Mouse (Mus musculus): ENCODE data around the gene 1700028J19Rik.

1700028J19Rik gene

DNA sequence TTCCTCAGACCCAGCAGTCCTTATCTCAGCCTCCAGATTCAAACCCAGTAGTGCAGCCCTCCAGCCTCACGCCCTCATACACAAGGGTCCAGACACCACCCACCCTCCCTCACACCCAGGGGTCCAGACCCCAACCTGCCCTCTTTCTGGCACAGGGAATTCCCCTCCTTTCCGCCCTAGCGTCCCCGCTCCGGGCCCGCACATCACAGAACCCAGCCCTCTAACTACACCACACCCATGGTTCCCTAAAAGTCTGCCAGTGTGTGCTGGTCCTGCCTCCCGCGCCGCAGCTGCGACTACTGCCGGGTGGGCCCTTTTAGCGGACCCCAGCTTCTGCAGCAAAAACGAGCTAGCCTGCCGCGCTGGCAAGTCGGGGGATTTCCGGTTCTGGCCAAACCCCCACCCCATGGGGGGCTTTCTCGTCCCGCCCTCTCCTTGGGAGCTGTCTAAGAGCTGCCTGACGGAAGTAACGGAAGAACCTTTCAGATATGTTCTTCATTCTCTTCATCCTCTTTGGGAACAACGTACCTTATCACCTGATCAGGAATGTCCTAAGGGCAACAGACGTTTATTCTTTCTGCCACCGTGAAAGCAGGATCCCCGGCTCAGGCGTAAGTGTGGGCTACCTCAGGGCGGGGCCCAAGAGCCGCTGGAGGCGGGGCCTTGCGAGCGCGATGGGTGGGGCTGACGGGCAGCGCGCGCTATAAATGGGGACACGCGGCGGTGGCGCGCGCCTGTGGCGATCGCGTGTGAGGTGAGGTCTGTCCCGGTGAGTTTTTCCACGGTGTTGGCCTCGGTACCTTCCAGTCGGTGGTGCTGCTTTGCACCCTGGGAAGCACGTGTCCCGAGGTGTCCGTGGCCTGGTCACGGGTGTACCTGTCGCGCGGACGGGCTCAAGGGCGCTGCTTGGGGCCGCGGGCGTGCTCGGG lies at the start of gene 1700028J19Rik, which contains the start of gene 2410002F23Rik:
Gene 1700028J19Rik (minus strand): TSS at position 641 of the 929 bp plus-strand sequence.
Gene 2410002F23Rik (plus strand): TSS at position 668 of the 929 bp plus-strand sequence.
- peak; percentile 87 for DNase-seq (ENCODE audit: low spot score)

DNA sequence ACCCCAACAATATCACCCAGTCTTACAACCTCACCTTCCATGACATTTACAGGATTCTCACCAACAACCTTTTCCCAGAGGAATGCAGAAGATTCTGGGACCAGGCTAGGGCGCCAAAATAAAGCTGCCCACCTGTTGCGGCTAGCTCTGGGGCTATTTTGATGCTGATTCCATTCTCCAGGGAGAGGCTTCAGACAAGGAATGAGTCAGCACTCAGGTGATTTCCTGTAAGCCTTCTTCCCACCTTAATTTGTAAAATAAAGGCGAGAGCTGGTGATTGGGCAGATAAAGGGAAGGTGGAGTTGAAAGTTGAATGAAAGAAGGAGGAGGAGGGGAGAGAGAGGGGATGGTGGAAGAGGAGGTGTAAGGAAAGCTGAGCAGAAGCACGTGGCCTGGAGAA lies 44.9 kb upstream of the 1700028J19Rik start:
- no peak for DNase-seq (ENCODE audit: low spot score)

GRCm38 (mm10) chr7:44290986-44291385 lies 44.5 kb upstream of the 1700028J19Rik start:
- no peak for DNase-seq (ENCODE audit: low spot score)

GRCm38 (mm10) chr7:44287760-44288159 lies 41.3 kb upstream of the 1700028J19Rik start:
- no peak for DNase-seq (ENCODE audit: low spot score)

GRCm38 (mm10) chr7:44281586-44281985 lies 35.1 kb upstream of the 1700028J19Rik start:
- no peak for DNase-seq (ENCODE audit: low spot score)

DNA sequence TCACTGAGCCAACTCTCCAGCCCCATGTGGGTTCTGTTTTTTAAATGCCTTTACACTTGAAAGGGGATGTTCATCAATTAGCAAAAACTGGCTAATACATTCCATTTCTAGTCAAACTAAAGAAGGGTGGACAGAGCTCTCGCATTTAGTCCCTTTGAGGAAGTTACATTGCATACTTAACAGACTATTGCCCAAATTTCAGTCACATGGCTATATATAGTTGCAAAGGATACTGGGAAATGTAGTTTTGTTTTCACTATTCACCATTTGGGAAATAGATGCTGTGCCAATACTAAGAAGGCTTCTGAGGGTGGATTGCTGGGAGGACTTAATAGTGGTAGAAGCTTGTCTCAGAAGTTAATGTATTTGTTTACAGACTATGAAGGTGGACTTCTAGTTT lies 34.5 kb upstream of the 1700028J19Rik start:
- no peak for DNase-seq (ENCODE audit: low spot score)

DNA sequence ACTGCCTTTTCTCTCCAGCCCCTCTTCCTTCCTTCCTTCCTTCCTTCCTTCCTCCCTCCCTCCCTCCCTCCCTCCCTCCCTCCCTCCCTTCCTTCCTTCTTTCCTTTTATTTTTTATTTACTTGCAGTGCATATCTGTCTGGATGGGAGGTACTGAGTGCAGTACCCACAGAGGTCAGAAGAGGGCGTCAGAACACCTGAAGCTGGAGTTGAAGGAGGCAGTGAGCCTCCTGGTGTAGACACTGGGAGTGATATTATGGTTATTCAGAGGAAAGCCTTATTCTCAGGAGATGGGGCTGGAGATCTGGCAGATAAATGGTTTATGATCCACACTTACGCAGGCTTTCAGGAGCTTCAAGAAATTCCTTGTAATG lies 30.7 kb upstream of the 1700028J19Rik start:
- DNase-seq (ENCODE audit: low spot score), result peak; percentile 19

- no peak for DNase-seq (ENCODE audit: low spot score)
Observed at GRCm38 (mm10) chr7:44276461-44277249, 30.2 kb upstream of the 1700028J19Rik start.

DNA sequence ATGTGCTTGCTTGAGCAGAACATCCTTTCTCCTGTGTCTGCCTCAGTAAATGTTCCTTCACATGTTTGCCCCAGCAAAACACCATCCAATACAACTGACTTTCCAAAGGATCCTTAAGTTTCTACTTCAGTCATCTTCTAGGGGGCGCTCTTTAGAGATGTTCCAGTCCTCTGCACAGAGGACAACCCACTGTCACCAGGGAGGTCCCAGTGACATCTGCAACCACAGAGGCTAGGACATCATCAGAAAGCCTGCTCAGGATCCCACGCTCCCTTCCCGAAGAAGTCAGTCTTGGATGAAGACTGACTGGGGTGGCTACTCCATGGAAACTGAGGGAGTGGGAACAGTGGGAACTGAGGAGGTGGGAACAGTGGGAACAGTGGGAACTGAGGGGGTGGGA lies 29.1 kb upstream of the 1700028J19Rik start:
- DNase-seq (ENCODE audit: low spot score), result no peak

DNA sequence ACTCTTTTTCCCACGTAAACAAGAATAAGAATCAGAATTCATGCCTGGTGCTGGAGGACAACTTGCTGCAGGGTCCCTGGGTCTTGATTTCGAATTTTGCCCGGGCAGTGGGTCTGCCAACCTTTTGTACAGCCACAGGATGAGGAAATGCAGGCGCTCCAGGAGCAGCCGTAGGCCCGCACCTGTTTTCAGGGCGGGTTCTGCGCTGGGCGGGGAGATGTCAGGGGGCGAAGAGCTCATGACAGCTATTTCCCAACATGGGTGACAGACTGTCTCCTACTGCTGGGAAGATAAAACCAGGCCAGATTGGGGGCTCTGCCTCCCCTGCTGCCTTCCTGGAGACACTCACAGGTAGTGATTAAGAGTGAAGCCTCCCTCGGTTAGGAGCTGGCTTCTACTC lies 27.6 kb upstream of the 1700028J19Rik start:
- no peak for DNase-seq (ENCODE audit: low spot score)

DNA sequence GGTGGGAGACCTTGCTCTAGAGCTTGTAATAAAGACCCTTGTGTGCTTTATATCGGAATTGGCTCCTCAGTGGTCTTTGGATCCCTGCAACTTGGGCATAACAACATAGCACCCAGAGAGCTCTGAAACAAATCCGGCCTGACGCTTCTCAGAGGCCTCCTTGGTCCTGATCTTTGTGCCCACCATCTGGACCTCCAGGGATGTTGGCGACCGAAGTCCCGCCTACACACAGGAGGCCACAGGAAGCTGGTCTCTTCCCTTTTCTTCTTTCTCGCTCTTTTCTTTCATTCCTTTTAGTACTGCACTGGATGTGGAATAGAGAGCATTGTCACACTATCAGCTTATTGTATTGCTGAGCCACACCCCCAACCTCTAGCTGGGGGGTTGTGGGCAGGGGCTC lies 27.0 kb upstream of the 1700028J19Rik start:
- no peak for DNase-seq (ENCODE audit: low spot score)

DNA sequence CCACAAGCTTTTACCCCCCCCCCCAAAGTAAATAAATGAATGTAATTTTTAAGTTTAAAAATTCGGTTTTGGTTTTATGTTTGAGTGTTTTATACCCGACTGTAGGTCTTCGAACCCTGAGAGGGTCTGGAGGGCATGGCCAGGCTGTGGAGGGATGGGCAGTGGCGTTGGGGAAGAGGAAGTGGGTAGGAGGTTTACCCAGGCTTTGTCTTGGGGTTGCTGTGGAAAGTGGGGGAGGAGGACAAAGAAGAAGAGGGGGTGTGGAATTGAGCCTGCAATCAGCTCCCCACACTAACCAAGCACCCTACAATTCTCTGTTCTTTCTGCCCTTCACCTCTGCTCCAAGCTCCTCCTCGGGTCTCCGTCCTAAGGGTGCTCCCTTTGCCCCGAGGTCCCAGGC lies 26.1 kb upstream of the 1700028J19Rik start:
- no peak for DNase-seq (ENCODE audit: low spot score)

- no peak for DNase-seq (ENCODE audit: low spot score)
Observed at GRCm38 (mm10) chr7:44271309-44271708, 24.8 kb upstream of the 1700028J19Rik start.

GRCm38 (mm10) chr7:44269397-44269796 lies 22.9 kb upstream of the 1700028J19Rik start:
- no peak for DNase-seq (ENCODE audit: low spot score)

GRCm38 (mm10) chr7:44268117-44268516 lies 21.6 kb upstream of the 1700028J19Rik start:
- no peak for DNase-seq (ENCODE audit: low spot score)

DNA sequence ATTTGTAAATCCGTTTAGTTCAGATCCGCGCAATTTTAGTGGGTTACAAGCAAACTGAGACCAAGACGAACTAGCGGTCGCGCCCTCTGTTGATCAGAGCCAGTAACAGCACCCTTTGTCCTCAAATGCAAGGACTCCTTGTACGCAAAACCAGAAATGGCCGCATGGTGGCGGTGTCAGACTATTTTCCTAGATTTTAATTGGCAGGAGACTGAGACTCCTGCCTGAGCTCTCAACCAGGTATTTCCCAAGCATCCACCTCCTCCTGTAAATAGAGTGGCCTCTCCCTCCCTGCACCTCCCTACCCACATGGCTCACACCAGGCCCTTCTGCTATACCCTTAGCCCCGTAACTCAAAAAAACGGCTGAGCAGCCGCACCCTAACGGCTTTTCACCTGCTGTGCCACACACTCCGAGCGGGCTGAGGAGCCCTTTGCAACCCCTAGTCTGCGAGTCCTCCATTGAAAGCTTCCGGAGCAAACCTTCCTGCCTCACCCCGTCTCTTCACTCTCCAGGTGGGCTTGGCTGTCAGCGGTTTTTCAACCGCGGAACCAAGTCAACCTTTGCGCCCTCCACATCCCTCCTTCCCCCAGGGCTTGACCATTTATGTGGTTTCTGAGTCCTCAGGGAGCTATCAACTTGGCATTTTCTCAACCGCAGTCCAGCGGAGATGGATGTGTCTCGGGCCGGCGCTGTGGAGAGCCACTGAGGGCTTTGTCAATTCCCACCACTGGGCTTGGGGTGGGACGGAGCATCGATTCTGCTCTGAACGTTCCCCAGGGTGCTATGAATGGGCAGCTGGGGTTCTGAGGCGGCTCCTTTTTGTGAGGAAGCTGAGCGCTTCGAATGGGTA lies 16.5 kb upstream of the 1700028J19Rik start:
- peak; percentile 87 for DNase-seq (ENCODE audit: low spot score)

DNA sequence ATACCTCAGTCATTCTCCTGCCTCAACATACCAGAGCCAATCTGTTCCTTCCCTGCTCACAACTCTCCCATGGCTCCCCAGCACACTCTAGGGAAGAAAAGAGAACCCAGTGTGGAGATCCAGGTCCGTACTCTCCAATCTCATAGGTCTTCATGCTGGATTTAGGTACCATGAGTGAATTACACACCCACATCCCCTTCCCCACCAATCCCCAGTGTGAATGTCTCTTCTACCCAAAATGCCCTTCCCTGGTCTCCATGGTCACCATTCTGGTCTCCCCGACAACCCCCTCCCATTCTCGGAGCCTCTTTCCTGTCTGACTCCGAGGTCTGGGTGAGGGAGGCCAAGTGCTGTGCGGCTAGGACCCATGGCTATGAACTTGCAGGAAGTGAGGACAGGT lies 14.7 kb upstream of the 1700028J19Rik start, which contains the start of gene Gm15517:
Gene Gm15517 (plus strand): TSS at position 301 of the 400 bp plus-strand sequence.
- no peak for DNase-seq (ENCODE audit: low spot score)

DNA sequence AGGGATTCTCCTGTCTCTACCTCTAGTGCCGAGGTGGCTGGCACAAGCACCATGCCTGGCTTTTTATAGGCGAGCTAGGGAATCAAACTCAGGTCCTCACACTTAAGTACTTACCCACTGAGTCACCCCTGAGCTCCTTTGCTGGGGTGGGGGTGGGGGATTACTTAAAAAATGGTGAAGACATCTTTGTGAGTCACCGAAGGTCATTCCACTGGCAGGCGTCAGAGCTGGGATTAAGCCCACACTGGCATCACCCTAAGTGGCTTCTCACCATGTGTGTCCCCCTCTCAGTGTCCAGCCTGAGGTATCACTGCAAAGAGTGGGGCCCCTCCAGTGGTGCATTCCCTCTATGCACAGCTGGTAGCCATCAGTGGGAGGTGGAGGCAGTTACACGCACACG lies 13.9 kb upstream of the 1700028J19Rik start:
- no peak for DNase-seq (ENCODE audit: low spot score)

DNA sequence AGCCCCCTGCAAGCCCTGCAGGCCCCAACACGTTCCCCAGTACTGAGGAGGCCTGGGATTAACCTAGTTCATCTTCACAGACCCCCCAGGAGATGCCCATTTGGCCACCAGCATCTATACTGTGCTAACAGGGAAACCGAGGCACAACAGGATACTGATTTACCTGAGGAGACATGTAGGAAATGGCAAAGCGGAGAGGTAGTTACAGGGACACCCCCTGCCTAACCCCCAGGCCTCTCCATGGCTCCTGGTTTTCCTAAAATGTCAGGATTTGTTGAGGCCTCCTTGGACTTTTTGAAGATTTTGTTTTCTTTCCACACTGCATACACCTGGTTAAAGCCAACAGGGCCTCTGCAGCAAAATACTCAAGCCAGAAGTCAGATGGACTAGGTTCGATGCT lies 10.8 kb upstream of the 1700028J19Rik start, which contains the start of gene Acp4:
Gene Acp4 (minus strand): TSS at position 101 of the 400 bp plus-strand sequence.
- DNase-seq (ENCODE audit: low spot score), result no peak

DNA sequence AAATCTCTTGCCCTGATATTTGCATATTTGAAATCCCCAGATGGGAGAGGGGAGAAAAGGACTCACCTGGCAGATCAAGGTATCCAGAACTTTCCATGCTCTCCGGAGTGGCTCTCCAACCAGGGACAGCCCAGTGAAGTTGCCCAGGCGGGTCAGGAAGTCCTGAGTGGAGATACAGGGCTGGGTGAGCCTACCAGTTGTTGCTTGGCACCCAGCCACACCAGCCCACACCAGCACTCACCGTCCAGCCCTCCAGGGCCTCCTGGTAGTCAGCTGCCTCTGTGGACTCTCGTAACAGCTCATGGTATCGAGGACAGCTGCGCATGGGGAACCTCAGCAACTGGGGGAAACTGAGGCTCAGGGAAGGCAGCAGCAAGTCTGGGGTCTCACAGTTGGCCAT lies 8.4 kb upstream of the 1700028J19Rik start:
- DNase-seq (ENCODE audit: low spot score), result no peak

DNA sequence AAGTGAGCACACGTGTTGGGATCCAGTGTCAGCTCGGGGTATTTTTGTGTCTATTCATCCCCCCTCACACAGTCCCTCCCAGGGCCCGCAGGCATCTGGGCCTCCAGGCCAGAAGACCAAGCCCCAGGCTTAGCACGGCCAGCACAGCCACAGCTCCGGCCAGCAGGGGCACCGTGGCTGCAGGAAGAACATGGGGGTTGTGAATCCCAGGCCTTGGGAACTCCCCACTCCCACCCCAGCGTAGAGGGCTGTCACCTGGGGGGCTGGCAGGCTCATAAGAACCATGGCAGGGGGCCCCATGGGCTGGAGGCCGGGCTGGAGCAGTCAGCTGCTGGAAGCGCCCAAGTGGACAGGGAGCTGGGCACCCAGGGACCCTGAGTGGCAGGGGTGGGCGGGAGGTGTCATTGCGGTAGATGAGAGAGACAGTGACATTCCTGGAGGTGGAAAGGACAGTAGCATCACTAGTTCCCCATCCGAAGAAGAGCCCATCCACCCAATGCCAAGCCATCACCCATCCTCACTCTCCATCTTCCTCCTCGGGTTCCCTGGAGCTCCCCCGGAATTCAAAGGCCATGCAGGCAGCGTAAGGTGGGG lies 6.6 kb upstream of the 1700028J19Rik start:
- DNase-seq (ENCODE audit: low spot score), result no peak
